Mouse (Mus musculus) CD4-positive helper T cell, adult 2 months (primary cell): ENCODE measurements at regions not wholly inside any gene's neighbourhood (a gene's known extent, or its start where the extent isn't known, plus 50 kb on each side); places are given as distances from the start of the nearest gene placed in this dataset.
"Not testable (repeated sequence)": the region's sequence is repeated elsewhere in the genome, so short reads cannot be mapped to it uniquely, and the experiment has no call there.

Experiments used
- DNase-seq: peaks from one replicate; pipeline ENCODE4 v3.0.0-alpha.2; 2012; ENCODE audit warnings: low read depth, missing footprints, low spot score

- no peak for DNase-seq
Observed at GRCm38 (mm10) chr13:31050160-31050788, 76.3 kb downstream of the Gm5447 start.

DNA sequence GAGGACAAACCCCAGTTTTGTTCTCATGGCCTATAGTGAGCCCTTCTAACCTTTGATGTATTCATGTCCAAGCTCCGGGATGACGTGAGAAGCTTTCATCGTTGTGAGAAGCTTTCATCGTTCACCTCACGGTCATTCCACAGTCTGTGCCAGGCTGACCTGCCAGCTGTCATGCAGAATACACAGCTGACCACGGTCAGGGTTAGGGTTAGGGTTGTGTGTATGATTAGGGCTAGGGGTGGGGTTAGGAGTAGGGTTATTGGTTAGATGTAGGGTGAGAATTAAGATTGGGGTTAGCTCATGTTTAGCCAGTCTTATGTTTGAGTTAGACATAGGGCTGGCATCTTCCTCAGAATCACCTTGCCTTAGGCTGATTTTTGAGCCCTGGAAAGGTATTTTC is 77.6 kb downstream of the Gm5447 start:
- not testable (repeated sequence) for DNase-seq

GRCm38 (mm10) chr13:31054356-31054755 is 80.4 kb downstream of the Gm5447 start:
- no peak for DNase-seq

GRCm38 (mm10) chr13:31055376-31056083 is 81.5 kb downstream of the Gm5447 start:
- no peak for DNase-seq

DNA sequence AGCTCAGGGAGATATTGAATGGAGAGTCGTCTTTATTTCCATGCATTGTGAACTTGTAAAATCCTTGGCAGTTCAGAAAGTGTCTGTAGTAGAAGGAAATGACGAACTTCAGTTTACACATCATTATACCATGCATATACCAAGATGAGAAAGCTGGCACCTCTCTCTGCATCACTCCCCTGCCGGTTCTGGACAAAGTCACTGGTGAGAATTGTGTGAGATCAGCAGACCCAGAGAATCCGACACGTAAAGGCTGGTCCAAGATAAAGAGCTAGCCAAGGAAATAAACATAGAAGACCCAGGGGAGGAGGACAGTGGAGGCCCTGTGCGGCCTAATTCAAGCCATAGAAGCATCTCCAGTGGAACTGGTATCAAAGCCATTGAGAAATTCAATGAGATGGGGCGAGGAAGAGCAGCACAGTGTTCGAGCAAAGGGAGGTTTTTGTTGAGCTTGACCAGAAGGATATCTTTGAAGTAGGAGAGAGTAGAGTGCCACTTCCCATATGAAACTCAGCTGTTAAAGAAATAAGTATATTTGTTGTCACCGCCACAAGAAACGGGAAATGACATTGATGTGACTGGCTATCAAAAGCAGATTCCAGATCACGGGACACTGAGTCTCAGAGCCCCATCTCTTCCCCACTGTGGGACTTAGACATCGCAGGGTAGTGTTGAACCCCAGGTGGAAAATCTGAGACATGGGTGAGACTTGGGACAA is 82.3 kb downstream of the Gm5447 start:
- no peak for DNase-seq

DNA sequence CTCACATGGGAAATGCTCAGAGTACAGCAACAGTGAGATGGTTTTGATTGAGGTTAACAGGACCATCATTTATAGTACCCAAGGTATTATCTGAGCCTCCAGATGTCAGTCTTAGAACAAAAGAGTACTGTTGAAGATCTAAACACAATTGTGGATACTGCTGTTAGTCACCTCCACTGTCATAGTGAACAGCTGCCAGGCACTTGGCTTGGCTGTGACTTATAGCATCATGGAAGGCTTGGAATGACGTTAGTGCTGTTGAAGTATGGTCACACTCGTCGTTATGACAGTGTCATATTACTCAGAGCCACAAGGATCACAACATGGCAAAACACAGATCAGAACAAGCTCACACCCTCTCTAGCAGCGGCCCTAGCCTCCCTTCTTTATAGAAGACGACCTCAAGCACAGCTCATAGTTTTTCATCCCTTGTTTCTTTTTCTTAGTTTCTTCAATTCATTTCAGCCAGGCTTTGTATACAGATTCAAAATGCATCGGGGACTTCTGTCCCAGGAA is 87.0 kb downstream of the Gm5447 start:
- DNase-seq = no peak

- DNase-seq = no peak
Observed at GRCm38 (mm10) chr13:31068343-31068742, 94.3 kb downstream of the Gm5447 start.

DNA sequence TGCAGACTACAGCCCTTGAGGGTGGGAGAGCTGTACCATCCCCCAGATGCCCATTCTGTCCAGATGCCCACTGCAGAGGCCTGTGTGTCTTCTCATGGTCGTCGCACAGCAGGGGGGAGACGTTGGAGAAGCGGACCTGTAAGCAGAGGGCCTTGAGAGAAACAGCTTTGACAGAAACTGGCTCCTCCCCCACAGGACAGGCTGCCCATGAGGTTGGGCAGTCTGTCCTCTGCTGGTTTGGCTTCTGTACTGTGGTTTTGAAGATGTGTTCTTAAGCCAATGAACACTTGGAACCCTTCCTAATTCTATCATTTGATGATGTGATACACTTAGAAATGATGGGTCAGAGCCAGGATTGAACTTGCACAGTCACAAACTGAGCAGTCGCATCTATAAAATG is 102.5 kb downstream of the Gm5447 start:
- DNase-seq = no peak

DNA sequence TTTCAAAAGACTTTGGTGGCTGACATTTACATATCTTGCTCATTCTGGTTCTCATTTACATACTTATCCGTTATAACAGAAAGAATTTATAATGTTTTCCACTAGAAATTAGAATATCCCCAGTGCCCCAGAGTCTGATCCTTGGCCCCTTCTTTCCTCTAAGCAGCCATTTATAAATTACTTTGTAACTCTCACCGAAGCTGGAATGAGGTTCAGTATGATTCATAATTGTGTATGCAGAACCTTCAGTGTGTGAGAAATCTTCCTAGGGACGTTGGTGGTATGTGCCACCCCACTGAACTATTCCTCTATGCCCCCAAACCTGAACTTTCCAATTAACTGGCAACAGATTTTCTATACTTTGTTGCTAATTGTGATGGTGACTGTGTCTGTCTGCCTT is 104.7 kb downstream of the Gm5447 start:
- DNase-seq = no peak

DNA sequence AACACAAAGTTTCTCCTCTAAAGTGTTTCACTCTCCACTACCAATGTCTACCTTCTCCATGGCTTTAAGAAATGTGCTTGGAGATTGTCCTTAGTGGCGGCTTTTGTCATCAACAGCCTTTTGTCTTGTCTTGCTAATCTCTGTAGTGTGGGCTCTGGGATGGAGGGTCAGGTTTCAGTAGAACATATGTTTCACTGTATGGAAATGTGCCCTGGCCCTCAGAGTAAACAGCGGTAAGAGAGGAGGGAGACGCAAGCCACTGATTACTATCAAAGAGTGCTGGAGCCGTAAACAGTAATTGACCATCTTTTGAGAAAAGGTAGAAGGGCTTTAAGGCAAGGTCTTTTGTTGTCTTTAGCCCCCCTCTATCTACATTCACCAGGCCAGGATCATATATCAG is 106.2 kb downstream of the Gm5447 start:
- DNase-seq = no peak

- peak; percentile 49 for DNase-seq
Observed at GRCm38 (mm10) chr13:31082448-31083140, 108.6 kb downstream of the Gm5447 start.

- no peak for DNase-seq
Observed at GRCm38 (mm10) chr13:31101051-31101450, 127.0 kb downstream of the Gm5447 start.

GRCm38 (mm10) chr13:31107434-31107833 is 133.4 kb downstream of the Gm5447 start:
- DNase-seq = no peak

DNA sequence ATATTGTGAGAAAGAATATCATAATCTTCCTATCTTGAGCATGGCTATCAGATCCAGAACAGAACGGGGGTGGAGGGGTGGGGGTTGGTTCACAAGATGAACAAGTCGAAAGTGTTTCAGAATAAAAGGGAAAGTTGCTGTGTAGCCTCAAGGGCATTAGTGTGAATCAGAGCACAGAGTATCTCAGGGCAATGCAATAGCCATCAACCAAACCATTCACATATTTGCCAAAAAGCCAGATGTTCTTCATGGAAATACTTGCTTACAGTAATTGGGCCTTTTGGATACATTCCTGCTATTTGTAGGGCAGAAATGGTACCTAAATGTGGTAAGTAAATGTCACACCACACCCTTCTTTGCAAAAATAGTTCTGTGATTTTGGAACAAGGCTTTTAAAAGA is 135.2 kb downstream of the Gm5447 start:
- DNase-seq = no peak

- no peak for DNase-seq
Observed at GRCm38 (mm10) chr13:31122689-31123088, 148.7 kb downstream of the Gm5447 start.

DNA sequence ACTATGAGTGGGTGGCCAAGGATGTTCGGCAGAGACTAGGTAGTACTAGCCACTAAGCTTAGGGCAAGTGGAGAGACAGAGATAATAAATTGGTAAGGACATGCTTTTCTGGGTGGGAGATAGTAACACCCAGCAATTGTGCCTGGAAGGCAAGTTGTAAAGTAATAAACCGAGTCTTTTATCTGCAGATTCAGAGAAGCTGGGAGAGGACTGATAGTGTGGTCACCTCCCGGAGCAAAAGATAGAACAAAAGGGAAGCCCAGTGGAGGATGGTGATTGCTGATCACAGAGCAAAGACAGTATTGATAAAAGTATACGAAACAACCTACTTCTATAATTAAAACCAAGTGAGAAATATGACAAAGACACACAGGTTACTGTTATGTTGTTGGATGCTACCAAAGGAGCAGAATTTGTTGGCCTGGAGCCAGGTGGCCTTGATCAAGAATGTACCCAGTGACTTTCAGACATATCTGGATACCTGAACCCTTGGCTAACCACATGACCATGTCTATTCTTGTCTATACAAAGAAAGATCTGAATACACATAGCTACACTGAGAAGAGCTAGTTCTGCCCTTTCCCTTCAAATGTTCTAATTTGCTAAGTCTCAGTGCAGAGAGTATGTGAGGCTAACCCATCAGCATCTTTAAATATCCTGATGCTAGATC is 150.7 kb downstream of the Gm5447 start:
- no peak for DNase-seq

- DNase-seq = no peak
Observed at GRCm38 (mm10) chr13:31132501-31132900, 158.5 kb downstream of the Gm5447 start.

- DNase-seq = no peak
Observed at GRCm38 (mm10) chr13:31139686-31140085, 165.7 kb downstream of the Gm5447 start.

- no peak for DNase-seq
Observed at GRCm38 (mm10) chr13:31147323-31147722, 173.3 kb downstream of the Gm5447 start.

DNA sequence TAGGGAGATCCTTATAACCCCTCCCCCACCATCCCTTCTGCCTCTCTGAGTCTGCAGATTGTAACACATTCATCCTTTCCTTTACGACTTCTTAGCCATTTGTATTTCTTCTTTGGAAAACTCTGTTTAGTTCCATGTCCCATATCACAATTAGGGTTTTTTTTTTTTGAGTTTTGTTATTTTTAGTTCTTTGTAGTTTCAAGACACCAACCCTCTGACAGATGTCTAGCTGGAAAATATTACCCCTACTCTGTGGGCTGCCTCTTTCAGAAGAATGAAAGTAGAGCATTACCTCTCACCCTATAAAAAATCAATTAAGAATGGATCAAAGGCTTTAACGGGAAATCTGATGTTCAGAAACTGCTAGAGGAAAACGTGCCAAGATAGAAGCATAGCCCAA is 180.1 kb downstream of the Gm5447 start:
- DNase-seq = no peak

GRCm38 (mm10) chr13:31163878-31164495 is 190.0 kb downstream of the Gm5447 start:
- no peak for DNase-seq
